Mouse (Mus musculus) intestine, postnatal 0 days (tissue): ENCODE results near the gene Trpm4. TPM values are rescaled to one million over a fixed set of nuclear protein-coding genes. Genes with fewer than 3 reads are reported as not detected.

Experiments
- ATAC-seq: fragments of 200-750 bp; cut with Nextera tagmentation; 2 replicates; pipeline ENCODE4 v1.8.0; 2017; ENCODE audit warnings: mild to moderate bottlenecking, moderate TSS enrichment, moderate library complexity
- H3K27ac ChIP-seq: fragments of 300-500 bp; sonication (generic); 2 replicates; pipeline ENCODE4 v1.5.1; 2014; ENCODE audit warnings: mild to moderate bottlenecking, low read depth, low read length, moderate library complexity
- H3K27me3 ChIP-seq: fragments of 300-500 bp; sonication (generic); replicated peaks from 2 replicates; pipeline ENCODE4 v1.6.1; 2014; ENCODE audit warnings: low read length, mixed read lengths; ENCODE audit not compliant: control insufficient read depth, insufficient read depth
- H3K36me3 ChIP-seq: fragments of 300-500 bp; sonication (generic); 2 replicates; pipeline ENCODE4 v1.6.1; 2014; ENCODE audit warnings: mild to moderate bottlenecking, moderate library complexity; ENCODE audit not compliant: control insufficient read depth, insufficient read depth
- H3K4me1 ChIP-seq: fragments of 300-500 bp; sonication (generic); replicated peaks from 2 replicates; pipeline ENCODE4 v1.6.1; 2014; ENCODE audit warnings: antibody characterized with exemption, low read length, mixed read lengths; ENCODE audit not compliant: control insufficient read depth, insufficient read depth
- H3K4me2 ChIP-seq: fragments of 300-500 bp; sonication (generic); replicated peaks from 2 replicates; pipeline ENCODE4 v1.6.1; 2014; ENCODE audit warnings: low read depth, mild to moderate bottlenecking, moderate library complexity
- H3K4me3 ChIP-seq: fragments of 300-500 bp; sonication (generic); 2 replicates; pipeline ENCODE4 v1.5.1; 2014; ENCODE audit warnings: low read depth, low read length
- H3K9ac ChIP-seq: fragments of 300-500 bp; sonication (generic); 2 replicates; pipeline ENCODE4 v1.6.1; 2014; ENCODE audit warnings: mild to moderate bottlenecking, low read depth, low read length
- H3K9me3 ChIP-seq: fragments of 300-500 bp; sonication (generic); 2 replicates; pipeline ENCODE4 v1.6.1; 2016; ENCODE audit warnings: mixed run types; ENCODE audit not compliant: control insufficient read depth
- CTCF ChIP-seq: sonication (generic); IDR thresholded peaks from 2 replicates; pipeline ENCODE4 v1.5.1; 2016; ENCODE audit warnings: low read depth, mild to moderate bottlenecking, control low read depth, antibody characterized with exemption, moderate library complexity
- WGBS: fragments of 180-500 bp; shearing (Covaris S2); extraction: QIAGEN DNeasy Blood & Tissue Kit; methylation state at CpG from one replicate; pipeline ENCODE4 v1.1.7; 2014; 5-methylcytosine and 5-hydroxymethylcytosine counted together
- polyA plus RNA-seq: library from polyadenylated mRNA; unstranded; fragments of >200 nt; fragmentation: Nextera tagmentation; extraction: Ambion mirVana; gene quantifications from 2 replicates; pipeline ENCODE4 v1.2.1, GENCODE M21; 2015

The Trpm4 gene
- polyA plus RNA-seq, 1 experiment from 2014 or later, result 49.4 TPM

DNA sequence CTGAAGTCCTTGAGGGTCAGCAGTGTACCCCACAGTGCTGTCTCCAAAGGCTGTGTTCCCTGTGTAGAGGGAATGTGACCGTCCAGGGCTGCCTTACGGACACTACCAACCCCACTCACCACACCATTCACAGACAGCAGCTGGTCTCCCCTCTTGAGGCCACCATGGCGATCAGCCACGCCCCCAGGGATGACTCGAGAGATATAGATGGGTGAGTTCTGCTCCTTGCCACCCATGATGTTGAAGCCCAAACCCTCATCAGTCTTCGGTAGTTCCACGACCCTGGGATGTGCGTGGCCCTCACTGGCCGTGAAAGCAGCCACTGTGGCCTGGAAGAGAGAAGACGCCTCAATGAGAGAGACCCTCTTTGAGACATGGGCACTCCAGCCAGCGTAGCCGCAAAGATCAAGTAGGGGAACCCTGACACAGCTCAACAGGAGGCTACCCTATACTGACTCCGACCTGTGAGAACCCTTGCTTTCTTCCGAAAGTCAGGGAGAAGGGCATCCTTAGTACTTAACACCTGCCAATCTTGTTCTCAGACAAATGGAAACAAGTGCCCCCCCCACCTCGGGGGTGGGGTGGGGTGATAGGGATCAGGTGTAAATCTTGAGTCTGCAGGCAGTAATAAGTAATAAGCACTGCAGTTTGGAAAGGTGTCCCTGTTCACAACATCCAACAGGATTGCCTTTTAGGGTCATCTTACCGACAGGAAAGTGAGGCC, 35.6 kb upstream of the Trpm4 start:
- no peak for ATAC-seq
- Histone ChIP-seq H3K36me3 (peaks cover 3% of the 10 kb centered on the region; the same call in 1 of the 2 replicates), H3K9ac (no peak overlapping the region), H3K9me3 (no peaks in the 10 kb centered on the region), H3K4me3 (0 out of 2 replicates have a peak overlapping the region, but pooled peaks have one; percentile 53), H3K4me2 (peak overlapping the region; percentile 98; the same call in 1 of the 2 replicates), H3K4me1 (peaks cover 4% of the 10 kb centered on the region; the same call in 1 of the 2 replicates), H3K27me3 (peaks cover 31% of the 10 kb centered on the region), H3K27ac (no peak overlapping the region)
- no peak for TF ChIP-seq CTCF
- 78% methylated on average over 16 of the region's 16 CpGs for WGBS

DNA sequence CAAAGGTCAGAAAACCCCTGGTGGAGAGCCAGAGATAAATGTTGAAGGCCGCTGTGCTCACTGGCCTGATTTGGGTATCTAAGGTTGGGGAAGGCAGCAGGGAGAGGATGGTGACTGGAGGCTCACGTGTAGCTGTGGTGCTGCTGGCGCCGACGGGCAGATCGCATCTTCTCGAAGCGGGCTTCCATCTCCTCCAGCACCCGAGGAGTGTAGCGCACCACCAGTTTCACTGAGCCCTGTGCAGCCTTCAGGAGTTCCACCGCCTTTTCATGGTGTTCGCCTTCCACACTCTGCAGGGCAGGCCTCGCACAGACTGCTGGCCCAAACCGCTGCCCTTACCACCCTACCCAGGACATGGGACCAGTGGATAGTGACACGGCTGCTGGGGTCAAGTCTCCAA, 34.6 kb upstream of the Trpm4 start:
- no peak overlapping the region for H3K4me3 ChIP-seq

DNA sequence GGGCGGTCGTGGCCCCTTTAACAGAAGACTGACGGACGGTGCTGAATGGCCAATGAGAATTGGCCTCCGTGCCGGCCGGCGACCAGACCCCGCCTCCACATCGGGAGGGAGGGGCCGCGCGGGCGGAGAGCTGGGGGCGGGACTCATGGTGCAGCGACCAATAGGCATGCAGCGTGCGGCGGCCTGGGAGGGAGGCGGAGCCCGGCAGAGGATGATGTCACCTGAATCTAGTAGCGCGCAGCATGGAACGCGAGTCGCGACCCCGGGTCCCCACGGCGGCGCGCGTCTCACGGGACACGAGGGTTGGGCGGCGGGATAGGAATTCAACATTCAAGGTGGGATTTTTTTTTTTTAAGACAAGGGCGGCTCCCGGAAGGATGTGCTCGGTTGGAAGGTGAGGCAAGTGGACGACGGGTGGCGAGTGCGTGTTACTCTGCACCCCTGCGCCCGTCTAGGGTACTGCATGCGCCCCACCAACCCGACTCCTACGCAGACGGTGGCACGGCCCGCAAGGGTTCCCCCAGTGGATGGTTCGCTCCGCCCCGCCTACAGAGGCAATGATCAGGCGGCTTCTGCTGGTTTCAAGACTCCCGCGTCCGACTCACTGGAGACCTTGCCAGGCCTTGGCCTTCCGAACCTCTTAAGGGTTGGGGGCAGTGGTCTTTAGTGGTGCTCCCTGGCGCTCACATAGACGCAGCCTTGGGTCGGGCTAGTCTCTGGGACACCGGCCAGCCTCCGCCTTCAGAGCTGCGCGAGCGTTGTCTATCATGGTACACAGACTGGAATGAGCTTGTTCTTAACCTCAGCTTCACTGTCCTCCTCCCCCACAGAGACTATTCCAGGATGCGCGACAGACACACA, 33.7 kb upstream of the Trpm4 start:
- peaks cover 40% of the 10 kb centered on the region for H3K27me3 ChIP-seq
- peak overlapping the region; percentile 46 for H3K27ac ChIP-seq
- peak overlapping the region; percentile 56 for H3K4me3 ChIP-seq
- WGBS, result under 1% methylated on average over 69 of the region's 70 CpGs
- H3K9me3 ChIP-seq, result no peaks in the 10 kb centered on the region
- peak; percentile 85 for TF ChIP-seq CTCF
- peak overlapping the region; percentile 34 for H3K9ac ChIP-seq
- peaks cover 4% of the 10 kb centered on the region; the same call in 1 of the 2 replicates for H3K4me1 ChIP-seq
- peak; percentile 86 for ATAC-seq
- peak overlapping the region; percentile 99 for H3K4me2 ChIP-seq
- H3K36me3 ChIP-seq, result no peaks in the 10 kb centered on the region

More for the DNA sequence above, 34.6 kb upstream of the Trpm4 start:
- no peaks in the 10 kb centered on the region for H3K36me3 ChIP-seq
- no peak for TF ChIP-seq CTCF
- peak overlapping the region; percentile 99; the same call in 1 of the 2 replicates for H3K4me2 ChIP-seq
- H3K9me3 ChIP-seq, result no peaks in the 10 kb centered on the region
- no peak for ATAC-seq
- H3K27ac ChIP-seq, result no peak overlapping the region
- peaks cover 4% of the 10 kb centered on the region; the same call in 1 of the 2 replicates for H3K4me1 ChIP-seq
- H3K9ac ChIP-seq, result peak overlapping the region; percentile 17; the same call in 1 of the 2 replicates
- H3K27me3 ChIP-seq, result peaks cover 34% of the 10 kb centered on the region
- WGBS, result 90% methylated on average over 15 of the region's 15 CpGs

DNA sequence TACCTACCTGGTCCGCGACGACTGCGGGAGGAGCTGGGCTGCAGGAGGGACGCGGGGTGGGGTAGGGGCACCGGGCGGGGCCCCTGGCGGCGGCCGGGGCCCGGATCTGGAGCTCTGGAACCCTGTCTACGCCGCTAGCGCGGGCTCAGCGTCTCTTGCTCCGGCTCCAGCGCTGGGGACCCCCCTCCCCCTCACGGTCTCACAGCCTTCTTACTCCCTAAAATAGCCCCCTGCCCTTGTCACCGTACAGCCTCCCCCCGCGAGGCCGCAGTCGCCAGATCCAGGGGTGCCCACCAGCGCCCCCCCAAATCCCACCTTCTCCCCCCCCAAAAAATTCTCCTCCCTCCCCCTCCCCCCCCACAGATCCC, 33.1 kb upstream of the Trpm4 start, which contains the start of gene Ppfia3:
TSS of gene Ppfia3 (minus strand) at position 368 of the 368 bp plus-strand sequence.
- Histone ChIP-seq H3K27me3 (peaks cover 46% of the 10 kb centered on the region), H3K4me1 (peaks cover 4% of the 10 kb centered on the region; the same call in 1 of the 2 replicates), H3K36me3 (no peaks in the 10 kb centered on the region), H3K4me3 (peak within 1 kb of the TSS; percentile 56), H3K9ac (peak within 1 kb of the TSS; percentile 51), H3K9me3 (no peaks in the 10 kb centered on the region), H3K27ac (peak within 1 kb of the TSS; percentile 46), H3K4me2 (peak within 1 kb of the TSS; percentile 99)
- WGBS, result 0% methylated on average over 22 of the region's 26 CpGs
- no peak for ATAC-seq
- TF ChIP-seq CTCF, result no peak

DNA sequence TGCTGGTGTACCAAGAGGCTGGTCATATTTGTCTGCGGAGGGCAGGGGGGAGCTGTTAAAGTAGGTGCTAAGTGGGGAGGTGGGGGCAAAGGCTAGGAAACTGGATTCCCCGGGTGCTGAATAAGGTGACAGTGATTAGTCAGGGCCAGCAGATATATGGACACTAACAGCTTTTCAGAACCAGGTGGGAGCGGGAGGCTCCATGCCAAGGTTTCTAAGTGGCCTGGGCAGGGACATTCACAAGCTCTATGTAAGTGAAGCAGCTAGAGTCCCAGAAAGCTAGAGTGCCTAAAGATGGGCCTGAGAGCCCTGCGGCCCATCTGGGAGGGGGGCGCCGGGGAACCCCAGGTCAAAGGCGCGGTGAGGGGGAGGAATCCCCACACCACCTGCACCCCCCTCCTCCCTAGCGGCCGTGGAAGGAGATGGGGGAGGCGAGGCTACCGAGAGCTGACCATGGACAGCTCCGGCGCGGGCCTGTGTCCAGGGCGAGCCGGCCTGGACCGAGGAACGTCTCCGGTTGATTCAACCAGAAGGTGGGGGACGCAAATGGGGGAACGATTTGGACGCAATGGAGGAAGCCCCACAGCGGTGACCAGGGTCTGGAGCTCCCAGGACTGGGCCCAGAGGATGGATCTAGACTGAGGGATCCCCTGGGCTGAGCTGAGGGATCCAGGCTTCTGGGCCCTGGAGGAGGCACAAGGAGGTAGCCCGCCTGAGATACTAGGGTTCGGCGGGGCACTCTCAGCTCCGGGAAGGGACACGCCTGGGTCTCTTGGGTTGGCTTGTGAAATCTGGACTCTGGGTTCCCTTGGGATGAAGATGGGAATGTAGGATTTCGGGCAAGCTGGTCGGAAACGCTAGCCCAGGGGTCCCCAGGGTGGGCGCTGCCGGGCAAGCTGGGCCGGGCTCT, 32.4 kb upstream of the Trpm4 start:
- Histone ChIP-seq H3K27ac (no peak overlapping the region), H3K27me3 (peaks cover 52% of the 10 kb centered on the region)

More for the DNA sequence above, 32.4 kb upstream of the Trpm4 start:
- 5% methylated on average over 31 of the region's 35 CpGs for WGBS
- ATAC-seq, result no peak
- H3K4me1 ChIP-seq, result peaks cover 4% of the 10 kb centered on the region; the same call in 1 of the 2 replicates
- H3K9me3 ChIP-seq, result no peaks in the 10 kb centered on the region
- peak overlapping the region; percentile 56 for H3K4me3 ChIP-seq
- peak overlapping the region; percentile 99 for H3K4me2 ChIP-seq
- H3K9ac ChIP-seq, result peak overlapping the region; percentile 51; the same call in 1 of the 2 replicates
- H3K36me3 ChIP-seq, result no peaks in the 10 kb centered on the region
- peak; percentile 23 for TF ChIP-seq CTCF
